Mouse (Mus musculus): ENCODE data around the gene Ptpn18.

The Ptpn18 gene

DNA sequence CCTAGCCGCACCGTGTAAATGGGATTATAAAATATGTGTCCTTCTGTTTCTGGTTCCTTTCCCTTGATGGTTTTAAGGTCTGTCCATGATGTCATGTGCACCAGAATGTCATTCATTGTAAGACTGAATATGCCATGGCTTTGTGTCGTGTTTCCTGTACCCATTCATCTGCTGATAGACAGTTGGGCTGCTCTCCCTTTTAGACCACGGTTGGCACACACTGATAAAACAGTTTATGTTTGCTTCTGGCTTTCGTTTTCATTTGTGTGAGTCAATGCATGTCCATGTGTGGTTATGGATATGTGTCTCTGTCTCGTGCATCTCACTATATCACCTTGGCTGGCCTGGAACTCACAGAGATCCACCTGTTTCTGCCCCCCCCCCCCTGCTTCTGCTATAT, 5.9 kb downstream of the Ptpn18 start:
- no peak for DNase-seq (ENCODE audit: low spot score)

DNA sequence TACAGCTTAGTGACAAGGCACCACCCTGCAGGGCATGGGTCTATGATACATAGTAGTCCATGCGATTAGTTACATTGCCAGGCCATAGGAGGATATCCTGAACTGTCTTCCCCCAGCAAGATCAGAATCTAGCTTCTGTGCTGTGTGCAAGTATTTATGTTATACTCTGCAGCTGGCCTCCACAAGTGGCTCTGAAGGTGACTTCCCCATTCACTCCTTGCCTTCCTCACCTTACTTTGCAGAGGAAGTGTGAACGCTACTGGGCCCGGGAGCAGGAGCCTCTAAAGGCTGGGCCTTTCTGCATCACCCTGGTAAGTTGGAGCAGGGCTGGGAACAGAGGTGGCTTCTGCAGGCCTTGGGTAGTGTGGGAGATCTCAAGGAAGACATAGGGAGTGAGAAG, 8.5 kb downstream of the Ptpn18 start:
- no peak for DNase-seq (ENCODE audit: low spot score)

DNA sequence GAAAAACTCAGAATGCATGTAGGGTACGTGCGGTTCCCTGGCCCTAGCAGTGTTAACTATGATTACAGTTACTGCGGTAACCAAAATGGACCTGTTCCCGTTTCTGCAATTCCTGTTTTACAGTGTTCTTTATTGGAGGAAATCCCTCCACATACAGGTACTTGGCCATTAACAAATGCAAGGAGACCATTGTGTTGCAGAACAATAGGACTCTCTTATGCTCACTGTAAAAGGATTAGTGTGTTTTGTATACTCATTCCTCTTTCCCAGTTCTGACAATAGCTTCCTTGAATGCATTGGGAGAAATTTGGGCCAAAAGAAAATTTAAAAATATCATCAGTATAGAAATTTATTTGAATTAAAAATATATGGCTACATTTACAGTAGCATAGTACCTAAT, 8.9 kb downstream of the Ptpn18 start:
- DNase-seq (ENCODE audit: low spot score): no peak

DNA sequence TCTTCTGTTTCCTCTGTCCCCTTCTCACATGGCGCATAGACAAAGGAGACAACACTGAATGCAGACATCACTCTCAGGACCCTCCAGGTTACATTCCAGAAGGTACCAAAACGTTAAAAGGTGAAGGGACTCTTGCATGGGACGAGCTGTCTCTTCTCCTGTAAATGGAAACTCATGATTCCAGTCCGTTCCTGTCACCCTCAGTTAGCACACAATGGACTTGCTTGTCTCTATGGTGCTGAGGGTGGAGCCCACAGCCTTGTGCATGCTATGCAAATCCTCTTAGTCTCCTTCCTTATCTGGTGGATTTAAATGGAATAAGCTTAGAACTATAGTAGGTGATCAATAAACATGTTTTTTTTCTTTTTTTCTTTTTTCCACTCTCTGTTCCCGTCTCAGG, 10.2 kb downstream of the Ptpn18 start:
- no peak for DNase-seq (ENCODE audit: low spot score)

DNA sequence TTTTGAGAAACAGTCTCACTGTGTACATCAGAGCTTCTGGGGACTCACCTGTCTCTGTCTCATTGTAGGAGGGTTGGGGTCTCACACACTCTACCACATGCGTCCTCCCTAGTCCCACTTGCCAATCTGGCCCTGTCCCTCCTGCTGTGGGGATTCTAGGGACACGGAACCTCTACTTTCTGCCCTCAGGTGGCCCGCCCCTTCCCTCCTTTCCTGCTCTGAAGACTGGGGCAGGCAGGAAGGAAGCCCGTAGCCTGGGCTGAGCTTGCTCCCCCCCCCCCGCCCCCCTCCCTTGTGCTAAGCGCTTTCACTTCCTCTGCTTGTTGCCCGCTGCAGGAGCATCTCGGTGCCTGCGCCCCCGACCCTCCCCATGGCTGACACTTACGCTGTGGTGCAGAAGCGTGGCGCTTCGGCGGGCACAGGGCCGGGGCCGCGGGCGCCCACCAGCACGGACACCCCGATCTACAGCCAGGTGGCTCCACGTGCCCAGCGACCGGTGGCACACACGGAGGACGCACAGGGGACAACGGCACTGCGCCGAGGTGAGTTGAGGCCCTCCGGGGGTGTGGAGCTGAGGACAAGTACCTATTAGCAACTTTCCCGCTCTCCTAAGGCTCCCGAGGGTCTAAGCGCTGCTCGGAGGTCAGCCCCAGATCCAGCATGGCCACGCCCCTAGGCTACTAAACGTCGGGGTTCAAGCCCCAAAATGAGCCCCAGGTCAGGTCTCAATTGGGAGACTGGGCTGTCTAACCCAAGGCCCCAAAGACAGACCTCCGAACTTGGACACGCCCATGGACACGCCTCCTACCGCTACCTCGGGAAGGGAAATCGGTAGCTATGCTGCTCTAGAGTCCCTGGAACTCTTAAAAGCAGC, 13.1 kb downstream of the Ptpn18 start:
- DNase-seq (ENCODE audit: low spot score): no peak

DNA sequence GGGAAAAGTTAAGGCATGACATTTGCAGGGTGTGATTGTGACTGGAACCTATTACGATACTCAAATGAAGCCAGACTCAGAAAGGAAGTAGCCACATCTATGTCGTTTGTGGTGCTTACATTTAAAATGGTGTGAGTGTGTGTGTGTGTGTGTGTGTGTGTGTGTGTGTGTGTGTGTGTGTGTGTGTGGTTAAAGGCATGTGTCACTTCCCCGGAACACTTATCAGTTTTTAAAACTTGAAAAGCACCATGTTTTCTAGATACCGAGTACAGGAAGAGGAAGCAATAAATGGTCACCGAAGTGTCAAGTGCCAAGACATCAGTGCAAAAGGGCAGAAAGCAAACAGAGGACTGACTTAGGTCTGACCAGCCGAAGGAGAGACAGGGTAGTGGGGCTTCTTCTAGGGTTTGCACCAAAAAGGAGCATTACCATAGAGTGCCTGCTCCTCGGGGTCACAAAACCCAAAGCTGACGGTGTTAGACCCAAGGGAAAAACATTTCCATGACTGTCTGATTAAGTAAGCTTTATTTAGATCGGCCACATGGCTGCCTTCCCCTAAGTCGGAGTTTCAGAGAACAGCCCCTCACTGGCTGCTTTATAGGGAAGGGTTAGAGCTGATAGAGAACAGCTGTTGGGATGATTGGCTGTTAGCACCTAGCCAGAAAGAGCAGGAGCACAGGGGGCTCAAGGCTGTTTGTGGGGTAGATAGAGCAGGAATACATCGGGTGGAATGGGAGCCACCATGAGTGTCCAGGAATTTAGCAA, 19.5 kb downstream of the Ptpn18 start:
- DNase-seq (ENCODE audit: low spot score): no peak

DNA sequence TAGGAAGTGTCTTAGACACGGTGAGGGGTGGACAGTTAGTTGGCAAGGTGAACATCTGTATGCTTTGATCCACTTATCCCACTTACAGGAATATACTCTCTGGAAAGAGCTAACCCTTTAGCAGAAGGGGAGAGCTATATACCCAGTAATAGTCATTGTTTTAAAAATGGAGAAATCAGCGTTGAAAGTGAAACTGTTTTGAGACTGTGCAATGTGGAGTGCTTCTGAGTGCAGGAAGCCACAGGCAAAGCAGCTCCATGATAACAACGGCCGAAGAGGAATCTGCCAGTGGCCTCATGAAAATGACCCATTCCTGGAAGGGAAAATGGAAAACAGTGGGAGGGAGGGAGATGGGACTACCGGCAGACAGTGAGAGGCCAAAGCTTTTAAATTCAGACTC, 21.2 kb downstream of the Ptpn18 start:
- no peak for DNase-seq (ENCODE audit: low spot score)

DNA sequence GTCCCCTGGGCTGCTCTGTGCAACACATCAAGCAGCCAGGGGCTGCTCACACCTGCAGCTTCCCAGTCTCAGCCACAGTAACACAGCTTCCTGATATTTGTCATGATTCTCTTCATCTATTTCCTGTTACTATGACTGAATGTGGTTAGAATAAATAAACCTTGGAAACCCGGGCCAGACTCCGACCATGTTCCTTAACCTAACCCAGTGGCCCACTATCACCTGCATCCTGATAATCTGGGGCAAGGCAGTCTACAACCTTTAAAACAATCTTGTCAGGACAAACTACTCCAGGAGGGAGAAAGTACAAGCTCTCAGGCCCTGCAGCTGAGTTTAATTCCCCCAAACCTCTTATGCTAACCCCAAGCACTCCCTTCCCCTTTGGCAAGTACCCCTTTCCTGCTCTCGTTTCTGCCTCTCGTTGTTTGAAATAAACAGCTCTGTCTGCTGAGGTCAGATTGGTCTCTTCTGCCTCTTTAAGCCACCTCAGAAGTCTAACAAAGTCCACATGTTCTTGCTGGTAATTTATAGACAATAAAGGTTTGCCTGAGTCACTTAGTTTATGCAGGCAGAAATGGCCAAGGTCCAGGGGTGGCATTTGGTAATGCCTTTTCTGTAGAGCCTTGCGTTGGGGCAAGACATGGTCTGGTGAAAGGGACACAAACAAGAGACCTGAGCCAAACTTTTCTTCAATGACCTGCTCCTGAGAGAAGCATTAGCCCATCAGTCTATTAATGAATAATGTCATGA, 22.5 kb downstream of the Ptpn18 start:
- no peak for DNase-seq (ENCODE audit: low spot score)

DNA sequence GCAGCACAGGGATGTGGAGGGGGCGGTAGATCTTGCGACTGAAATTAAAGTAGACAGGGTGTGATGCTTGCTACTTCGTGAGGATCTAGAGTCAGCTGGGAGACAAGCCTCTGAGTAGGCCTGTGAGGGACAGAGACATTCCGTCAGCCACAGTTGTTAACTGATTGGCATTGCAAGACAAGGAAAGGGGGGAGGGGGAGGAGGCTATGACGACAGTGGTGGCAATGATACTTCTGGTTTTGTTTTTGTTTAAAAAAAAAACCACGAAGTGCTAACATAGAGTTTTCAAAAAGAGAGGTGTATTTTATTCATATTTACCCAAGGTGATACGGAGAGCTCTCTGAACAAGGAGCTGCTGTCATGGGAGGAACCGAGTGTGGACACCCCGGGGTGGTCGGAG, 24.9 kb downstream of the Ptpn18 start:
- DNase-seq (ENCODE audit: low spot score): no peak

DNA sequence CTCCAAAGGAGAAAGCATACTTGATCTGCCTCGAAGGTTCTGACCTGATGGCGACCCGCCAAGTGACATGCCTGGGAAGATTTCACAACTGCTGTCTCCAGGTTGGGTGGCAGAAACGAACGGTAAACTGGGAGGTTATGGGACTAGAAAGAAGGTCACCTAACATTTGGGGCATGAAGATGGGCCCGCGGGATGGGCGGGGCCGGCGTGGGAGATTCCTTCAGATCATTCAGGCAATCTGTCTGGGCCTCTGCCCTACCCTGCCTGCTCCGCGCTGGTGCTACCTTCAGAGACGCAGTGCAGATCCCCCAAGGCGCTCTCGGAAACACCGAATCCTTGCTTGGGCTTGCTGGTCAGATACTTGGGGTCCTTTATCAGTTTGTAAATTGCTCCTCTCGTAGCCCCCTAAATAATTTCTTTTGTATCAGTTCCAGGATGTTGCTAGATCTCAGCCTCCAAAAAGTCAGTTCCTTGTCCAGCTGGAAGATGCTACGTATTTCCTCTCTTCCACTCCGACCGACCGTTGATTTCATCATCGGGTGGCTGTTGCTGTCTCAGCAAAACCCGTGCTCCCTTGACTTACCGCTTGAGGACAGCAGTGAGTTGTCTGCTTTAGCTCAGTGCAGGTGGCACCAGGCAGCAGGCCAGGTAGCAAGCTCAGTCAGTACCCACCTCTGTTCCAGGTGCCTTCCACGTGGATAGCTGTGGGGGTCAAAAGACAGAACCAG, 26.1 kb downstream of the Ptpn18 start:
- DNase-seq (ENCODE audit: low spot score): peak; percentile 32

DNA sequence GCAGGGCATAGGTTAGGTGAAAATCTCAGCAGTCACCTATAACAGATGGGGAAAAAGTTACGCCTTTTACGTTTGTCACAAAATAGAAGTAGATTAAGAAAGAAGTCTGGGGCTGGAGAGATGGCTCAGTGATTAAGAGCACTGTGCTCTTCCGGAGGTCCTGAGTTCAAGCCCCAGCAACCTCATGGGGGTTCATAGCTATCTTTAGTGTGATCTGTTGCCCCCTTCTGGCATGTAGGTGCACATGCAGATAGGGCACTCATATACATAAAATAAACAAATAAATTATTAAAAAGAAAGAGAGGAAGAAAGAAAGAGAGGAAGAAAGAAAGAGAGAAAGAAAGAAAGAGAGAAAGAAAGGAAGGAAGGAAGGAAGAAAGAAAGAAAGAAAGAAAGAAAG, 27.8 kb downstream of the Ptpn18 start:
- no peak for DNase-seq (ENCODE audit: low spot score)

DNA sequence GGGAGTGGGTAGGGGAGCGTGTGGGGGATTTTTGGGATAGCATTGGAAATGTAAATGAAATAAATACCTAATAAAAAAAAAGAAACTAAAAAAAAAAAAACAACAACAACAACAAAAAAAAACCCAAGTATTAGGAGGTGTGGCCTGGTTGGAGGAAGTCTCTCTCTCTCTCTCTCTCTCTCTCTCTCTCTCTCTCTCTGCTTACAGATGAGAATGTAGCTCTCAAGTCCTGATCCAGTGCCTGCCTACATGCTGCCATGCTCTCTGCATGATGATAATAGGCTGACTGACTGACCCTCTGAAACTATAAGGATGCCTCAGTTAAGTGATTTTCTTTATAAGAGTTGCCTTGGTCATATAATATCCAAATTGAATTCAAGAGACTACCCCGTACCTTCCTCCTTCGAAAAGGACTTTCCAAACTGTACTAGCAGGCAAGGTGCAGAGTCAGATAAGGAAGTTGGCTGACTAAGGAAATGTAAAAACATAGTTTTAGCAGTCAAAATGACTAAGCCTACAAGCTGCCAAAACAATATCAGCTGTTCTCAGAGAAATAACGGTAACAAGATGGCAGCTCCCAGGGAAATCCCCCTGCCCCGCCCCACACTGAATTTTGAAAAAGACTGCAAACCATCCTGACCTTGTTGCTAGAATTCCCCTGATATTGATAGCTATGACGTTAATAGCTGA, 30.4 kb downstream of the Ptpn18 start:
- no peak for DNase-seq (ENCODE audit: low spot score)

DNA sequence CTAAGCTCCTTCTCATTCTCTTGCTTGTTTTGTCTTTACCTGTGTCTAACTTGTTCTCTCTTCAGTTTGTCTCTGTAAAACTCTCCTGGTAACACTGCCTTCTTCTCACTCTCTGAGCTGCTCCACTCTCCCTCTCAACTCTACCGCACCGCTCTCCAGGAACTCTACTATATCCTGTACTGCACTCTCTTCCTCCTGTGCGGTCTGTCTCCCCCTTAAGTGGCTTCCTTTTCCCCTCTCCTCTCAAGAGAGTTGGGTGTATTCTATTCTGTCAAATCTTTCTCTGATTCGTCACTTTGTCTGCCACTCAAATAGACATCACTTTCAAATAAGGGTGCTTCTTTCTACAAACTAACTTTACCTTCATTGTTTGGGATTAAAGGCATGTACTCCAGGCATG, 31.9 kb downstream of the Ptpn18 start:
- DNase-seq (ENCODE audit: low spot score): no peak

DNA sequence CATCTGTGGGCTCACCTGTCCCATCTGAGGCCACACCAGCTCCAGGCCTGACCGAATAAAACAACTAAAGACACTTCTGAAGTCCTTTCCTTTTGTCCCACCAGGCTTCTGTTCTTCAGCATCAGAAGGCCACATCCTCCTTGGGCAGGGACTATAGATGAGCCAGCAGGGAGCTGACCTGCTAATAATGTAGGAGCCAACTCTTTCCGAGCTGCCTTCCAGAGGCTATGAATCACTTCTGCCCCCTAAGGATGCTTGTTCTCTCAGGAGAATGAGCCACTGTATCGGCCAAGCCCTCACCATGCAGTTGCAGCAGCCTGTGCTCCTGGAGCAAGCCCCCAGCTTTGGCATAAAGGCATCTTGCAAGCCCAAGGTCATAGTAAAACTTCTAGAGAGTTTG, 43.4 kb downstream of the Ptpn18 start:
- no peak for DNase-seq (ENCODE audit: low spot score)

DNA sequence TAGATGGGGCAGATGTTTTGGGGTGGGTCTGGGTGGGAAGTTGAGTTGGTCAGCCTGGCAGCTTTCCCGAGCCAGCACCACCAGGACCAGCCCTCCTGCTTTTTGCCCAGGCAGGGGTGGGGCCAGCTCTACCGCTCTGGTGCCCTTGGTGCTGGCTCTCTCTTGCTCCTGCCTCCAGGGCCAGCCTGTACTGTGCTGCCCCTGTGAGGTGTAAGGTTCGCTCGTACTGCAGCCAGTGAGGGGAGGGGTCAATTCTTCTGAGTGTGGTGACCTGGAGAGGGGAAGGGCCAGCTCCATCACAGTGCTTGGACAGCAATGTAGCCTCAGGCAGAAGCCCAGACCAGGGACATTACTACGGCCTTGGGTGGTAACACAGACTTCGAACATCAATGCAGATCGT, 45.7 kb downstream of the Ptpn18 start:
- DNase-seq (ENCODE audit: low spot score): no peak

DNA sequence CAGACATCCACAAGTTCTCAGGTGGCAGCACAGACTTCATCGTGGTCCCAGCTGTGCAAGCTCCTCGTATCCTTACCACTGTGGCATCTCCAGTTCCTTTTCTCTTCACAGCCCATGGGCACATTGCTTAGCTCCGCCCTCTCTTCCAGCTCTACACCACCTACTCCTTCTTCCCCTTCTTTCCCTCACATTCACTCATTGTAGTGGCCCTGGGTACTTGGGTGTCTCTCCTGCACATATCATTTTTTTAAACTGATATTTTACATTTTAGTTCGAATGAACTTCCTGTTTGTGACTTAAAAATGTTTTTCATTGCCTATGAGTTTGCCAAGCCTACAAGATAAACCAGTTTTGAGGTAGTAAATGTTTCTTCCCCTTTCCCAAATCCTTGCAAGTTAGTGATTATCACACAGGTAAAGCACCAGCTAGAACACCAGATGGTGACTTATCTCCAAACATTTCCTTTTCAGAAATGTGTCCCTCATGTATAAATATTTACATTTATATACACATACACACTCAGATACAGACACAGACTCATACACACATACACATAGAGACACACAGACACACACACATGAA, 46.5 kb downstream of the Ptpn18 start:
- DNase-seq (ENCODE audit: low spot score): no peak

DNA sequence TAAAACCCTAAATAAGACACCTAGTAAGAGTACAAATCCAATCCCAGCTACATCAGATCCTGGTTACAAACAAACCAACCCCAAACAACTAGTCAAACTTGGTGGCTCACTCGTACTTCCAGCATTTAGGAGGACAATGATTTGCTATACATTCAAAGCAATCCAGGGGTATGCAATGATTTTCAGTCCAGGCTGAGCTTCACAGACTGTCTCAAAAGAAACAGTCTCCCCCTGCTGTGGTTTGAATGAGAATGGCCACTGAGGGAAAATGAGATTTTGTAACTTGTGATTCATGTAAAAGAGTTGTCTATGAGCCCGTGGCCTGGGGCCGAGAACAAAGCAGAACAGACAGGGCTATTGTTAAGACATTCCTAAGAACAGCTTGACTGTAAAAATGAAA, 48.4 kb downstream of the Ptpn18 start:
- no peak for DNase-seq (ENCODE audit: low spot score)

DNA sequence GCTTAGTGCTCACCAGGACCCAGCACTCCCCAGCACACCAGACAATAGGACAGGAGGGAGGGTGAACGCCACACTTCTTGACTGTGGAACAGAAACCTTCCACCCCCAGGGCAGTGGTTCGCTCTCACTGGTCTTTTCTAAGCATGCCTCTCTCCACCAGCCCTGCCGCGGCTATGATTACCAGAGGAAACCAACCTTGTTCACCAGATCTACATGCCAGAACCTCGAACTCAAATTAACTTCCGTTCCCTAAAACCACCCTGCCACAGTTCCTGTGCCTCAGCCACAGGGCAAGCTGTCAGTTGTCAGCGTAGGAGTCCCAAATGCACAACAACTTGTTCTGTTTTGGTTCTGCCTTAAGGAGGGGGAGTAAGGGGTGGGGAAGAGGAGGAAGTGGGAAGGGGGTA, 51.0 kb downstream of the Ptpn18 start:
- no peak for DNase-seq (ENCODE audit: low spot score)

DNA sequence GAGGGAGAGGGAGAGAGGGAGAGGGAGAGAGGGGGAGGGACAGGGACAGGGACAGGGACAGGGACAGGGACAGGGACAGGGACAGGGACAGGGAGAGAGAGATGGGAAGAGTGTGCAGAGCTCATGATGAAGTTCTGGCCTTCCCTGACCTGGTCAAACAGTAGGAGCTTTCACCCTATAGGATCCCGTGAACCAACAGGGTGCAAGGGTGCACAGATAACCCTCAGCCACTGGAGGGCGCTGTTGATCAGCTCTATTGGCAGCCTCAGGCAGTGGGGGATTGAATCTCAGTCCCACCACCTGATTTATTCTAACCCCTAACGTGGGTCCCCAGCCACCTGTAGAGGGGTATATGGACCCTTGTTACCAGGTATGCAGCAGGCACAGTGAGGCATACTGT, 51.5 kb downstream of the Ptpn18 start:
- DNase-seq (ENCODE audit: low spot score): peak; percentile 7

DNA sequence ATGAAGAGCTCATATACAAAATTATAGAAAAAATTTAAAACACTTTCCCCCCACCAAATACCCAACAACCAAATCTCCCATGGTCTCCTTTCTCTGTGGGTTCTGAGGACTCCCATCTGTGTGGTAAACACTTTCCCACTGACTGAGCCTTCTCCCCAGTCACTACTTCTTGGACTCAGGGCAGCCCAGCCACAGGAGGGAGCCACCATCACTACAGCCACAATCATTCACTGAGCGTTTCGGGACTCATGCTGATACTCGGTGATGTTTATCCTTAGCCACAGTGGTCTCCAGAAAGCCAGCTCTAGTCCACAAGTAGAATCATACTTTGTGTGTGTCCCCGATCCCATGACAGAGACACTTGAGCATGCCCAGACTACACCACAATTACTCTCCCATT, 53.5 kb downstream of the Ptpn18 start:
- no peak for DNase-seq (ENCODE audit: low spot score)

DNA sequence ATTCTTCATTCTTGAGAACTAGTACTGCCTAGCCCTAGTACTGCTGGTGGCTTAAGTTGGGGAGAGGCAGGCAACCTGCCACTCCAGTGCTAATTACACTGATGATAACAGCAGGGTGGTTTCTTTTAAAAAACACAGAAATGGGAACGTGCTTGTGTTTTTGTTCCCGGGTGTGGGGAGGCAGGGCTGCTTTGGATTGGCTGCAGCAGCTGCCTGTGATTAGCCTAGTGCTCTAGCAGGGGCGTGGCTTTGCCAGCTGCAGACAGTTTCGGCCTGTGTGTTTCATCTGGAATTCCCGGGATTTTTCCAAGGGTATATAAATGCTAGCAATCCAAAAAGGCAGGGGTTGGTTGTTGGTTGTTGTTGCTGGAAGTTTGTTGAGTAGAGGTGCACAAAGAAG, 57.0 kb downstream of the Ptpn18 start:
- DNase-seq (ENCODE audit: low spot score): no peak

Measured in left cerebral cortex, adult 11 months (tissue).